Mouse (Mus musculus): ENCODE measurements around the gene Setd1b.

Gene Setd1b

GRCm38 (mm10) chr5:123138953-123139721 lies 2.9 kb upstream of the Setd1b start:
- DNase-seq (ENCODE audit: extremely low read depth, low read depth, low spot score) = no peak

- no peak for DNase-seq (ENCODE audit: extremely low read depth, low read depth, low spot score)
These were observed 2.0 kb upstream of the Setd1b start for GRCm38 (mm10) chr5:123139722-123140627.

- DNase-seq (ENCODE audit: extremely low read depth, low read depth, low spot score) = no peak
These were observed 1.1 kb upstream of the Setd1b start for GRCm38 (mm10) chr5:123140694-123141554.

- DNase-seq (ENCODE audit: extremely low read depth, low read depth, low spot score) = no peak
These were observed 335 bp upstream of the Setd1b start for GRCm38 (mm10) chr5:123141555-123142160.

DNA sequence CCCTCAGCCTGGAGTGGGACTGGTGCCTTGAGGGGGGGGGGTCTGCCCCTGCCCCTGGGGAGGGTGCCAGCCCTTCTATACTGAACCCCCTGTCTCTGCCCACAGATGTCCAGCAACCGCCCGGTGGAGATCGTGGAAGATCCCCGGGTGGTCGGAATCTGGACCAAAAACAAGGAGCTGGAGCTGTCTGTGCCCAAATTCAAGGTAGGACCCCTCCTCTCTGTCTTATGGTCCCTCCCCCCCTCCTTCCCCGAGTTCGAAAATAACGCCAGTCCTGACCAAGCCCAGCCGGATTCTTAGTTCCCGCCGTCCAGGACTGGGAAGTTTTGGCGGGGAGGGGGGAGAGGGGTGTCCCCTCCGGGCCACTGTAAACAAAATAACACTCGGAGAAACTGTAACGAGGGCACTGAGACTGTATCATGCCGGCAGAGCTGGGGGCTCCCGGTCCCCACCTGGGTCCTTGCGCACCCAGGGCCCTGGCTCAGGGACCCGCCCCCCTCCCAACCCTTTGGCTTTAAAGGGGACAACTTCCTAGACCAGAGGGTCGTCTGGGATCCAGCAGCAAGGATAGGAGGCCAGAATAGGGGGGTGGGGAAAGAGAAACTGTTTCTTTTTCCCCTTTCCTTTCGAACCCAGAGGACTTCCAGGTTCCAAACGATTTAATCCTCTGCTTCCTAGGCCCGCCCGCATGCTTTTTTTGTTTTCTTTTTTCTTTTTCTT lies 1.4 kb downstream of the Setd1b start:
- no peak for DNase-seq (ENCODE audit: extremely low read depth, low read depth, low spot score)

GRCm38 (mm10) chr5:123143971-123144745 lies 2.2 kb downstream of the Setd1b start:
- no peak for DNase-seq (ENCODE audit: extremely low read depth, low read depth, low spot score)

DNA sequence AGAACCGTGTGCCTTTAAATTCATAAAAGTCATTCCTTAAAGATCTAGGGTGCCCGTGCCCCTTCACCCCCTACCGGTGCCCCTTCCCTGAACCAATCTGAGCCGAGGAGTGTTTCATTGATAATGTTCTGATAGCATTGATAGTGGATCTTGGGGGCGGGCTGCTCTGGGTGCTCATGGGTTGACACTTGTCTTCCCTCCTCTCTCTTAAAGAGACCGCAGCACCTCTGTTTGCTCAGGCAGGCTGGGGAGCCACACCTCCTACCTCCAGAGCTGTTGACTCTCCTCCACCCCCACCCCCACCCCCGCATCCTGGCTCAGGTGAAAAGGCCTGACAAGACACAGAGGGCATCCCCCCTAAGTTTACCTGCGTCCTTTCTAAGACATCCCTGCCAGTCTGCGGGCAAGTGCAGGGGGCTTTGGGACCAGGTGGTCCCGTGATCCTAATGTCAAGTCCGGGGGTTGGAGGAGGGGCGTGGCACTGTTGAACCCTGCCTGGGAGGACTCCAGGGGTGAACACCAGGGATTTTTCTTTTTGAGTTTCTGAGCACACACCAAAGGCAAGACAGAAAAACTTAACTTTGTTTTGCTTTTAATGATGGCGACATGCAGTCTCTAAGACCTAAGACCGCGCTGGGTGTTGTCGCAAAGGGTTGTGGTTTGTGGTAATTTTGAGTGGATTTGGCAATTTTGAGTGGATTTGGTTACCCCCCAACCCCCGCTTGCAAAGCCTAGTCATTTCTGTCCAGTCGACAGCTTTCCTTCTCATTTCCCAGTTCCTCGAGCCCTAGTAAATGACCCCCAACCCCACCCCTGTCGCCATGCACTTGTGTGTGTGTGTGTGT lies 3.0 kb downstream of the Setd1b start:
- DNase-seq (ENCODE audit: extremely low read depth, low read depth, low spot score) = no peak

- no peak for DNase-seq (ENCODE audit: extremely low read depth, low read depth, low spot score)
These were observed 4.4 kb downstream of the Setd1b start for GRCm38 (mm10) chr5:123146357-123146756.

DNA sequence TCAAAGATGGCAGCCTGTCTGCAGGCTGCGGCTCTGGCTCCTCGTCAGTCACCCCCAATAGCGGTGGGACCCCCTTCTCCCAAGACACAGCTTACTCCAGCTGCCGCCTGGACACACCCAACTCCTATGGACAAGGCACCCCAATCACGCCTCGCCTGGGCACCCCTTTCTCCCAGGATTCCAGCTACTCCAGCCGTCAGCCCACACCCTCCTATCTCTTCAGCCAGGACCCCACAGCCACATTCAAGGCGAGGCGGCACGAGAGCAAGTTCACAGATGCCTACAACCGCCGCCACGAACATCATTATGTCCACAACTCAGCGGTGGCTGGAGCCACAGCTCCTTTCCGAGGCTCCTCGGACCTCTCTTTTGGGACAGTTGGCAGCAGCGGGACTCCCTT lies 5.6 kb downstream of the Setd1b start:
- DNase-seq (ENCODE audit: extremely low read depth, low read depth, low spot score) = no peak

DNA sequence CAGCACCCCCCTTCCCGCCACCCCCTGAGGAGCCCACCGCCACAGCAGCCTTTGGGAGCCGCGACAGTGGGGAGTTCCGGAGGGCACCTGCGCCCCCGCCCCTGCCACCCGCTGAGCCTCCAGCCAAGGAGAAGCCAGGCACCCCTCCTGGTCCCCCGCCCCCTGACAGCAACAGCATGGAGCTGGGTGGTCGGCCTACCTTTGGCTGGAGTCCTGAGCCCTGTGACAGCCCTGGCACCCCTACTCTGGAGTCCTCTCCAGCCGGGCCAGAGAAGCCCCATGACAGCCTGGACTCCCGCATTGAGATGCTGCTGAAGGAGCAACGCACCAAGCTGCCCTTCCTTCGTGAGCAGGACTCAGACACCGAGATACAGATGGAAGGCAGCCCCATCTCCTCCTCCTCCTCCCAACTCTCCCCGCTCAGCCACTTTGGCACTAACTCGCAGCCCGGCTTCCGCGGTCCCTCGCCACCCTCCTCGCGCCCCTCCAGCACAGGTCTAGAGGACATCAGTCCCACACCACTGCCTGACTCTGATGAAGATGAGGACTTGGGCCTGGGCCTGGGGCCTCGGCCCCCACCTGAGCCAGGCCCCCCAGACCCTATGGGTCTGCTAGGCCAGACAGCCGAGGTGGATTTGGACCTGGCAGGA lies 6.2 kb downstream of the Setd1b start:
- DNase-seq (ENCODE audit: extremely low read depth, low read depth, low spot score) = no peak

DNA sequence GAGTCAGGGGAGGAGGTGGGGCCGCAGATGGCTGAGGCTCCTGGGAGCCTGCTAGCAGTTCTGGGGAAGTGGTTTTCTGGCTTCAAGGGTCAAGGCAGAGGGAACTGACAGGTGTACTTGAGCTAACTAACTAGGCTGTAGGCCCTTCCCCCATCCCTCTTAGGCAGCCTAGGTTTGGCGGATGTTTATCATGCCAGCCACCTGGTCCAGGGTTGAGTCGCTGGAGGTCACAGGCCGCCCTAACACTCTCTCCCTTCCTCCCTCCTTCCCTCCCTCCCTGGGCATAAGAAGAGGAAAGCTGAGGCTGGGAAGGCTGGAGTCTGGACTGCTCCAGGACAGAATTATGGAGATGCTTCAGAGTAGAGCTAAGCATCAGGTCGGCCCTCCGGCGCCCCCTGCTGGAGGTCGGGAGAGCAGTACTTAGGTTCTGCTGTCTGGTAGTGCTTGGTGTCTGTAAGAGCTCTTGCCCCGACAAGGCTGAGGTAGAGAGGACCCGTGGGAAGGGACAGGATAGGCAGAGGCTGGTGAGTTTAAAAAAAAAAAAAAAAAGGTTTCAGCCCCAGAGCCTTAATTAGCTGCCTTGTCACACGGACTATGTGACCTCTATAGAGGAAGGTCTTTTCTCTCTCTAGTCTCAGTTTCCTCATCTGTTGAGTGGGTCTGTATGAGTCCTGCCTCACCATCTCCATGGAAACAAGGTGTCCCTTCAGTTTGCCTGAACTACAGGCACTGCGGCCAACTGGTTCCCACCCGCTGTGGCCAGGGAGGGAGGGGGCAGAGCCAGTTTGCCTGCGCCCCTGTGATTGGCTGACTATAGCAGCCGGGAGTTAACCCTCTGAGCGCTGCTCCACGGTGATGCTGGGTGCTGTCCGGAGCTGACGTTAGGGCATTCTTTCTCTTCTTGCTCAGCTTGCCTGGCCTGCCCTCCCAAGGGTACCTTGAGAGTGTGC lies 7.7 kb downstream of the Setd1b start:
- DNase-seq (ENCODE audit: extremely low read depth, low read depth, low spot score) = no peak

DNA sequence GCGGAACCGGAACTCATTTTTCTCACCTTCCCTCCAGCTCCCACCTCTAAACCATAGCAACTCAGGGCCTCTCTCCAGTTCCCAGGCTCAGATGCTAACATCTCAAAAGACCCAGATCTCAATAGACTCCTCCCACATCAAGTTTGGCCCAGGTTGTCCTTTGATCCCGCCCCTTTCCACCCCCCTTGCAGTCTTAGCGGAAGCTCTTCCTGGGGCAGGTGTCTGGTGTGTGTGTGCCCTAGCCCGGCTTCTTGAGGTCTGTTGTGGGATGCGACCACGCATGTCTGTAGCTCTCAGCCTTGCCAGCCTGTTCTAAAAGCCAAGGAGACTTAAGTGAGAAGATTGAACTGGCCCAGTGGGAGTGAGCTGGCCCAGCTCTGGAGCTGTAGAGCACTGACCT lies 8.6 kb downstream of the Setd1b start:
- no peak for DNase-seq (ENCODE audit: extremely low read depth, low read depth, low spot score)

DNA sequence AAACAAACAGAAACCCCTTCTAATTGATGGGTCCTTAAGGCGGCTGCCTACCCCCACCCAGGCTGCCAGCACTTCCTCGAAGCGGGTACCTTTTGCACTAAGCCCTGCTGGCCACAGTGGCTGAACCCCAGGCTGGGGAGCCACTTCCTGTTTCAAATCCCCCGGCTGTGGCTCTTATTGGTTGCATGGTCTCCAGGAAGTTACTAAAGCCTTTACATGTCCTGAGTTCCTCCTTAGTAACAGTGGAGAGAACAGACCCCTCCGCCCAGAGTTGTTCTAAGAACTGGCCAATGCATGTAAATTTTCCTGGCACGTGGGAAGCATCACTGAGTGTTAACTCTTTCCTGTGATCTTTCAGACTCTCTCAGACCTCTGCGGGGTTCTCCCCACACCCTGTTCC lies 9.1 kb downstream of the Setd1b start:
- DNase-seq (ENCODE audit: extremely low read depth, low read depth, low spot score) = no peak

GRCm38 (mm10) chr5:123151707-123152362 lies 9.8 kb downstream of the Setd1b start:
- DNase-seq (ENCODE audit: extremely low read depth, low read depth, low spot score) = no peak

DNA sequence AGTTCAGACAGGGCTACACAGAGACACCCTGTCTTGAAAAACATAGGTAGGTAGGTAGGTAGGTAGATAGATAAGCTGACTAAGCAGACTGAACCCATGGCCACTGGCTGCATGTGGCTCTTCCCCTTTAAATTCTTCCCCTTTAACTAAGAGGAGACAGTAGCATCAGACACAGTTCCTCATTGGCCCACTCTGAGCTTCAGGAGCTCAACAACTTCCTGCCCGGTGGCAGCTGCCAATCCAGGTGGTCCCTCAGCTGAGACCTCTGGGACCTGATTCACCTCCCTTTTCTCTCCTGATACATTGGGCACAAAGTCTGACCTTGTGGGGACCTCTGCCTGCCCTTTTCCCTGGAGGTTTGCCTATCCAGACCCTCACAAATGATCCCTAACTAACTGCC lies 10.9 kb downstream of the Setd1b start:
- DNase-seq (ENCODE audit: extremely low read depth, low read depth, low spot score) = no peak

DNA sequence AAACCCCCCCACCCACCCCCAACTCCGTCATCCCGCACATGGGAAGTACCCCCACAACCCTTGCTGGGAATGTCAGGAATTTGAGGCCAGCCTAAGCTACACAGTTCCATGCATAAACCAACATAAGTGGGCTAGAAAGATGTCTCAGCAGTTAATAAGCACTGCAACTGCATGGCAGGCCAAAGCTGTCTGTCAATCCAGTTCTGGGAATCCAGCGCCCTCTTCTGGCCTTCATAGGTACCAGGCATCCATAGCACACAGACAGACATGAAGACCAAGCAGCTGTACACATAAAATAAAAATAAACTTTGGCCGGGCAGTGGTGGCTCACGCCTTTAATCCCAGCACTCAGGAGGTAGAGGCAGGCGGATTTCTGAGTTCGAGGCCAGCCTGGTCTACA lies 13.4 kb downstream of the Setd1b start:
- no peak for DNase-seq (ENCODE audit: extremely low read depth, low read depth, low spot score)

Measured in fat pad, adult 2 months (tissue).